Mouse (Mus musculus) bone marrow, adult 2 months (tissue): ENCODE data around the gene Dnaja2.

Source experiments
- CTCF ChIP-seq: fragments of 200-500 bp; IDR thresholded peaks from 2 replicates; pipeline ENCODE4 v1.5.1; 2011; ENCODE audit warnings: low read length, control low read depth; ENCODE audit not compliant: control insufficient read depth, insufficient read depth
- POLR2A ChIP-seq: fragments of 200-500 bp; IDR thresholded peaks from 2 replicates; pipeline ENCODE4 v1.6.1; 2011; ENCODE audit warnings: low read depth, mild to moderate bottlenecking, control low read depth, low read length, borderline replicate concordance; ENCODE audit not compliant: control insufficient read depth

DNA sequence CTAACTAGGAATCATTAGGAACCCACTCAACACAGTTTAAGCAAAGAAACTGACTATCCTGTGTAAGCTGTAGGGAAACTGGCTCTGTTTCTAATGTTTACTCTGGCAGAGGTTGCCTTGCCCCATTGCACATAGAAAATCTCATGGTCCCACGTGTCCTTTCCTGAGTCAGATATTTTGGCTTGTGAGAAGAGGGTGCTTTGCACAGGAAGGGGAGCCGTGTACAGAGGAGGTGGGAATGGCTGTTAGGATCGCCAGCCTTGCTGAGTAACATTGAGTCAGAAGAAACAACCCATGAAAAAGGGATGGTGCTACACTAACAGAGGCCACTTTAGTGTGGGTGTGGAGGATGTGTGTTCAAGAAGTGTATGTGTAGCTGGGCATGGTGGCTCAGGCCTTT is 26.2 kb downstream of the Dnaja2 start:
- TF ChIP-seq CTCF: no peak
- TF ChIP-seq POLR2A: no peak
